Mouse (Mus musculus) kidney, postnatal 25 days (tissue): ENCODE data around the gene Ubqln2.

Source experiments
- DNase-seq, 2 experiments: peaks; one replicate each; pipeline ENCODE4 v3.0.0; 2021; ENCODE audit warnings: mixed read lengths in 2 of 2

Ubqln2 gene

GRCm38 (mm10) chrX:153497688-153498516 lies at the start of gene Ubqln2:
Ubqln2 (plus strand) TSS chrX:153498227.
- peak; percentile 78 to 90 for DNase-seq

GRCm38 (mm10) chrX:153451946-153452345 lies 46.1 kb upstream of the Ubqln2 start:
- no peak for DNase-seq

GRCm38 (mm10) chrX:153476760-153477248 lies 21.2 kb upstream of the Ubqln2 start:
- no peak for DNase-seq

- no peak for DNase-seq
Observed at GRCm38 (mm10) chrX:153492326-153492725, 5.7 kb upstream of the Ubqln2 start.

GRCm38 (mm10) chrX:153498665-153499293 lies 752 bp downstream of the Ubqln2 start:
- peak in 1 of 2 experiments; percentile 31 for DNase-seq

- peak; percentile 1 to 31 for DNase-seq
Observed at GRCm38 (mm10) chrX:153499294-153500046, 1.4 kb downstream of the Ubqln2 start.

- DNase-seq: peak in 1 of 2 experiments; percentile 28
Observed at GRCm38 (mm10) chrX:153500047-153500345, 2.0 kb downstream of the Ubqln2 start.

GRCm38 (mm10) chrX:153505954-153506353 lies 7.9 kb downstream of the Ubqln2 start:
- DNase-seq: peak; percentile 52 to 55

- no peak for DNase-seq
Observed at GRCm38 (mm10) chrX:153515491-153515890, 17.5 kb downstream of the Ubqln2 start.

GRCm38 (mm10) chrX:153528399-153528798 lies 30.4 kb downstream of the Ubqln2 start:
- peak in 1 of 2 experiments; percentile 15 for DNase-seq
